Mouse (Mus musculus): ENCODE measurements around the gene Kcnc3. TPM values are rescaled to one million over a fixed set of nuclear protein-coding genes. Genes with fewer than 3 reads are reported as not detected.
A peak's percentile ranks its signal among the peaks of the same experiment; 100 is the strongest.

The Kcnc3 gene
- total RNA-seq, 2 experiments from 2014 or later: 1.9 TPM; not detected in 1

GRCm38 (mm10) chr7:44649094-44649610 lies 58.7 kb downstream of the Kcnc3 start:
- ATAC-seq (replicated peaks; ENCODE audit: low FRiP score, low TSS enrichment, poor library complexity, severe bottlenecking): no peak

DNA sequence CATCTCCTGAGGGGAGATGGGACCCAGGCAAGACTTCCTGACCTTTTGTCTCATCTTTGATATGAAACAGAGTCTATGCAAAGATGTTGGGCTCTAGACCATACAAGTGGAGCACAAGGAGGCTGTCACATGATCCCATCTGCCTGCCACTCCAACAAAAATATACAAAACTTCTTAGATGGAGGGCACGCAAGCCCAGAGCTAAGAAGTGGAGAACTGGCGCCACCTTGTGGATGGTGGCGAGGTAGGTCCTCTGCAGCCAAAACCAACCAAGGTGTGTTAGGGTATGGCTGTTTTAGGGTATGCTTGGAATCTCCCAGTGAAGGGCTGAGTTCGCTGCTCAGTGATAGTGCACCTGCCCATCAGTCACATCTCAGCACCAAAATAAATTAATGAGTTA lies 59.5 kb downstream of the Kcnc3 start:
- peak; percentile 64; the same call in 1 of the 2 replicates for ATAC-seq (replicated peaks; ENCODE audit: low FRiP score, low TSS enrichment, poor library complexity, severe bottlenecking)

DNA sequence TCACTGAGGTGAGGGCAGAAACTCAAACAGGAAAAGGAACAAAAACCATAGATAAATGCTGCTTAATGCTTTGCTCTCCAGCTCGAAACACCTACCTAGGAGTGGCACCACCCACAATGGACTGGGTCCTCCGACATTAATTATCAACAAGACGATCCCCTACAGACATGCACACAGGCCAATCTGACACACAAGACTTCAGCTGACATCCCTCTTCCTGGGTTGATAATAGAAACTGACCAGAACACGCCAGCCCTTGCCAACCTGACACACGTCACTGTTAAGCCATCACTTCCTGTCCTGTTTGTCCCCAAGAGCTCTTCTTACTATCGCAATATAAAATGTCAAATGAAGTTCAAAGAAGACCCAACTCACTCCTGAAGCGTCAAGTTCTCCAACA lies 61.0 kb downstream of the Kcnc3 start:
- ATAC-seq (replicated peaks; ENCODE audit: low FRiP score, low TSS enrichment, poor library complexity, severe bottlenecking): no peak

GRCm38 (mm10) chr7:44653773-44654172 lies 63.3 kb downstream of the Kcnc3 start:
- ATAC-seq (replicated peaks; ENCODE audit: low FRiP score, low TSS enrichment, poor library complexity, severe bottlenecking): no peak

Other genes with a start within 250 kb of the Kcnc3 start
- not detected in 2 replicates for gene Syt3, start 206.6 kb upstream of the Kcnc3 start, total RNA-seq (2014; fragmentation: Nextera tagmentation)
- 0.61 TPM in 1 of 2 replicates, not detected in the other for gene Syt3, start 206.6 kb upstream of the Kcnc3 start, total RNA-seq (2017)
- gene 1700008O03Rik, start 204.8 kb upstream of the Kcnc3 start, total RNA-seq (2014; fragmentation: Nextera tagmentation): not detected in 2 replicates
- gene 1700008O03Rik, start 204.8 kb upstream of the Kcnc3 start, total RNA-seq (2017): 0.65 TPM in 1 of 2 replicates, not detected in the other
- gene Lrrc4b, start 161.6 kb upstream of the Kcnc3 start, total RNA-seq (2014; fragmentation: Nextera tagmentation): not detected in 2 replicates
- not detected in 2 replicates for gene Lrrc4b, start 161.6 kb upstream of the Kcnc3 start, total RNA-seq (2017)
- gene Aspdh, start 125.3 kb upstream of the Kcnc3 start, total RNA-seq (2014; fragmentation: Nextera tagmentation): not detected in 2 replicates
- not detected in 2 replicates for gene Aspdh, start 125.3 kb upstream of the Kcnc3 start, total RNA-seq (2017)
- 73.4 and 96.5 TPM in 2 replicates for gene Josd2, start 122.7 kb upstream of the Kcnc3 start, total RNA-seq (2014; fragmentation: Nextera tagmentation)
- 25.0 and 30.6 TPM in 2 replicates for gene Josd2, start 122.7 kb upstream of the Kcnc3 start, total RNA-seq (2017)
- 62.8 and 83.9 TPM in 2 replicates for gene Emc10, start 94.1 kb upstream of the Kcnc3 start, total RNA-seq (2014; fragmentation: Nextera tagmentation)
- 30.1 and 31.1 TPM in 2 replicates for gene Emc10, start 94.1 kb upstream of the Kcnc3 start, total RNA-seq (2017)
- not detected in 2 replicates for gene Fam71e1, start 94.1 kb upstream of the Kcnc3 start, total RNA-seq (2014; fragmentation: Nextera tagmentation)
- gene Fam71e1, start 94.1 kb upstream of the Kcnc3 start, total RNA-seq (2017): 0.75 TPM in 1 of 2 replicates, not detected in the other
- 0.48 TPM in 1 of 2 replicates, not detected in the other for gene Mybpc2, start 66.0 kb upstream of the Kcnc3 start, total RNA-seq (2014; fragmentation: Nextera tagmentation)
- not detected in 2 replicates for gene Mybpc2, start 66.0 kb upstream of the Kcnc3 start, total RNA-seq (2017)
- 0.67 and 4.7 TPM in 2 replicates for gene Spib, start 58.6 kb upstream of the Kcnc3 start, total RNA-seq (2014; fragmentation: Nextera tagmentation)
- gene Spib, start 58.6 kb upstream of the Kcnc3 start, total RNA-seq (2017): not detected in 2 replicates
- gene Pold1, start 41.8 kb upstream of the Kcnc3 start, total RNA-seq (2014; fragmentation: Nextera tagmentation): 194 and 214 TPM in 2 replicates
- gene Pold1, start 41.8 kb upstream of the Kcnc3 start, total RNA-seq (2017): 61.0 and 90.8 TPM in 2 replicates
- 68.7 and 69.2 TPM in 2 replicates for gene Nr1h2, start 36.7 kb upstream of the Kcnc3 start, total RNA-seq (2014; fragmentation: Nextera tagmentation)
- 28.8 and 59.9 TPM in 2 replicates for gene Nr1h2, start 36.7 kb upstream of the Kcnc3 start, total RNA-seq (2017)
- gene Napsa, start 18.3 kb upstream of the Kcnc3 start, total RNA-seq (2014; fragmentation: Nextera tagmentation): 5.3 and 10.3 TPM in 2 replicates
- gene Napsa, start 18.3 kb upstream of the Kcnc3 start, total RNA-seq (2017): 2.0 and 11.0 TPM in 2 replicates
- gene Myh14, start 80.2 kb downstream of the Kcnc3 start, total RNA-seq (2014; fragmentation: Nextera tagmentation): not detected in 2 replicates
- not detected in 2 replicates for gene Myh14, start 80.2 kb downstream of the Kcnc3 start, total RNA-seq (2017)
- not detected in 2 replicates for gene Izumo2, start 118.1 kb downstream of the Kcnc3 start, total RNA-seq (2014; fragmentation: Nextera tagmentation)
- gene Izumo2, start 118.1 kb downstream of the Kcnc3 start, total RNA-seq (2017): not detected in 2 replicates
- gene Vrk3, start 157.7 kb downstream of the Kcnc3 start, total RNA-seq (2014; fragmentation: Nextera tagmentation): 34.2 and 43.8 TPM in 2 replicates
- gene Vrk3, start 157.7 kb downstream of the Kcnc3 start, total RNA-seq (2017): 51.5 and 81.2 TPM in 2 replicates
- 0.22 and 2.0 TPM in 2 replicates for gene Zfp473, start 160.4 kb downstream of the Kcnc3 start, total RNA-seq (2014; fragmentation: Nextera tagmentation)
- 6.5 TPM in 1 of 2 replicates, not detected in the other for gene Zfp473, start 160.4 kb downstream of the Kcnc3 start, total RNA-seq (2017)
- gene Nup62, start 225.4 kb downstream of the Kcnc3 start, total RNA-seq (2014; fragmentation: Nextera tagmentation): 103 and 109 TPM in 2 replicates
- gene Nup62, start 225.4 kb downstream of the Kcnc3 start, total RNA-seq (2017): 167 and 183 TPM in 2 replicates
- 2.5 and 6.5 TPM in 2 replicates for gene Il4i1, start 225.7 kb downstream of the Kcnc3 start, total RNA-seq (2014; fragmentation: Nextera tagmentation)
- 0.76 and 1.7 TPM in 2 replicates for gene Il4i1, start 225.7 kb downstream of the Kcnc3 start, total RNA-seq (2017)
- 3.5 and 6.8 TPM in 2 replicates for gene Atf5, start 226.0 kb downstream of the Kcnc3 start, total RNA-seq (2014; fragmentation: Nextera tagmentation)
- gene Atf5, start 226.0 kb downstream of the Kcnc3 start, total RNA-seq (2017): 1.3 and 2.8 TPM in 2 replicates